Mouse (Mus musculus): Measurements from ENCODE around the gene Mars2. TPM values are rescaled to one million over a fixed set of nuclear protein-coding genes. Genes with fewer than 3 reads are reported as not detected.

Gene Mars2
- 2.2 TPM for polyA plus RNA-seq (2017; shearing (Covaris generic))

DNA sequence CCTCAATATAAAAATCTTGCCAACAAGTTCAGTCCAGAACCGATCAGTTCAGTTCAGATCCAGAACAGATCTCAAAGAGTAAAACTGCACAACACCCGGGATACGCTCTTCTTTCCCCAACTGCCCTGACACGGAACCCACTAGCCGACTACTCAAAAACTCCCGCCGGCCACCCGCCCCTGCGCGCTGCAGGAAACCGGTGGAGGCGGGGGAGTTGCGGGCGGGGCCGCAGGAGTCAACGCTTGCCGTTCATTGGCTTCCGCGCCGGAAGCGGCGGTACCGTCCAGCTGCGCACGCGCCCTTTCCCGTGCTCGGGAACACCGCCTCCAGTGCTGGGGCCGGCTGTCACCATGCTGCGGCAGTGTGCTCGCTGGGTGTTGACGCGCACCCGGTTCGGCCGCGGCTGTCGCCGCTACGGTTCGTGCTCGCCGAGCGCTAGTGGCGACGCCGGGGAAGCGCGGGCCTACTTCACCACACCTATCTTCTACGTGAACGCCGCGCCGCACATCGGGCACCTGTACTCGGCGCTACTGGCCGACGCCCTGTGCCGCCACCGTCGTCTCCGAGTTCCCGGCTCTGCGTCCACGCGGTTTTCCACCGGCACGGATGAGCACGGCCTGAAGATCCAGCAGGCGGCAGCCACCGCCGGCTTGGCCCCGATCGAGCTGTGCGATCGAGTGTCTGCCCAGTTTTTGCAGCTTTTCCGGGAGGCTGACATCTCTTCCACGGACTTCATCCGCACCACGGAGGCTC, at the start of gene Mars2:
Gene Mars2, plus strand, starts transcription at position 288 of the 753 bp plus-strand sequence.

DNA sequence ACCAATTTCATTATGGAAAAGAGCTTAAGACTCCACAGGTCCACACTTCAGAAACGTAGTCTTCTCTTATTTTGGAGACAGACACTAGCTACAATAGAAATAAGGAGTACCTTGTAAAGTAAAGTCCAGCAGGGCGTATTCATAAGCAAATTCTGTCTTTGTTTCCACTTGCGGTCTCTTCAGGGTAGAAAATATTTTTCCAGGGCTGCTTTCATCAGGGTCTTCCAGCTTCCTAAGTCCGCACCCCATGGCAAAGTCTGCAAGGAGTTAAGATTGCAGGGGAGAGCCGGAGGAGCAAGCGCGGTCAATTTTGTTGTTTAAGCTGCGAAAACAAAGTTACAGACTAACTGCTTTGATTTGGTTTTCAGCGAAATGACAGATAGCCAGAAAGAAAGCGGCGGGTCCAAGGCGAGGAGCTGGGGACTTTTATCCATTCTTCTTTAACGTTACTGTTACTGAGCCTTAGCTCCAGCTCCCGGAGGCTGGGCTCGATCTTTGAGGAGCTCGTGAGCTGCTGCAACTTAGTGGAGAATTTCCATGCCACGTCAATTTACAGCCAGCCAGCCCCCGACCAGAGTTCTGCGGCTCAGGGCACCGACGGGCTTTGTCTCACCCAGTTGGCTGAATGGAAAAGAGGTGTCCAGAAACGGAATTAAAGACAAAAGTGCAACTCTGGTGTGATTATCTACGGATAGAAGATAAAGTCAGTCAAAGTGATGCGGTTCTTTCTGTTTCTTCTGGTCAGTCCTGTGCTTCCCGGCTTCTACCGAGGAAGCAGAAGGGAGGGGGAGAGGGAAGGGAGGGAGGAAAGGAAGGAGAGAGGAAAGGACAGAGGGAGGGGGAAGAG, 10.7 kb upstream of the Mars2 start, which contains the start of gene Rftn2:
Gene Rftn2, minus strand, starts transcription at position 772 of the 847 bp plus-strand sequence.

Other genes starting within 250 kb of the Mars2 start
- 727 TPM for gene Sf3b1, start 209.7 kb upstream of the Mars2 start, polyA plus RNA-seq (2017; shearing (Covaris generic))
- 368 TPM for gene Coq10b, start 184.4 kb upstream of the Mars2 start, polyA plus RNA-seq (2017; shearing (Covaris generic))
- 266 TPM for gene Hspe1, start 149.0 kb upstream of the Mars2 start, polyA plus RNA-seq (2017; shearing (Covaris generic))
- gene Hspd1, start 148.9 kb upstream of the Mars2 start, polyA plus RNA-seq (2017; shearing (Covaris generic)): 160 TPM
- gene Mob4, start 105.9 kb upstream of the Mars2 start, polyA plus RNA-seq (2017; shearing (Covaris generic)): 130 TPM
- gene Rftn2, start 10.4 kb upstream of the Mars2 start, polyA plus RNA-seq (2017; shearing (Covaris generic)): 1.3 TPM
- 5.6 TPM for gene Boll, start 126.3 kb downstream of the Mars2 start, polyA plus RNA-seq (2017; shearing (Covaris generic))
- 3.8 TPM for gene Plcl1, start 168.7 kb downstream of the Mars2 start, polyA plus RNA-seq (2017; shearing (Covaris generic))